Mouse (Mus musculus): ENCODE results near the gene Kirrel3. TPM values are rescaled to one million over a fixed set of nuclear protein-coding genes. Genes with fewer than 3 reads are reported as not detected.

The Kirrel3 gene
- polyA plus RNA-seq (2015; fragmentation: Nextera tagmentation; extraction: Ambion mirVana), result 47.2 and 48.9 TPM in 2 replicates

GRCm38 (mm10) chr9:34485759-34486431, at the start of gene Kirrel3:
Gene Kirrel3, plus strand, starts transcription at chr9:34485894.
- 1% methylated on average over 26 of the region's 35 CpGs for WGBS
- Histone ChIP-seq H3K9me3 (ENCODE audit: control insufficient read depth, low read length) (no peaks in the 10 kb centered on the region), H3K27ac (ENCODE audit: low read depth, low read length) (peak within 1 kb of the TSS; percentile 76), H3K36me3 (ENCODE audit: control insufficient read depth, insufficient read depth, low read length) (no peaks in the 10 kb centered on the region), H3K4me2 (ENCODE audit: low read length) (peak within 1 kb of the TSS; percentile 82), H3K4me1 (ENCODE audit: control insufficient read depth, insufficient read depth, low read depth, low read length) (peaks cover 12% of the 10 kb centered on the region), H3K9ac (ENCODE audit: low read depth, low read length) (peak within 1 kb of the TSS; percentile 83), H3K27me3 (replicated peaks; ENCODE audit: control insufficient read depth, insufficient read depth, low read length) (no peaks in the 10 kb centered on the region), H3K4me3 (ENCODE audit: low read length) (peak within 1 kb of the TSS; percentile 62)
- peak; percentile 78 for ATAC-seq

- no peak overlapping the region for H3K9ac ChIP-seq (ENCODE audit: low read depth, low read length)
- H3K9me3 ChIP-seq (ENCODE audit: control insufficient read depth, low read length), result no peaks in the 10 kb centered on the region
- WGBS, result 71% methylated on average over 4 of the region's 4 CpGs
- no peak overlapping the region for H3K27ac ChIP-seq (ENCODE audit: low read depth, low read length)
- H3K4me1 ChIP-seq (ENCODE audit: control insufficient read depth, insufficient read depth, low read depth, low read length), result no peaks in the 10 kb centered on the region
- no peak overlapping the region for H3K4me3 ChIP-seq (ENCODE audit: low read length)
- no peaks in the 10 kb centered on the region for H3K36me3 ChIP-seq (ENCODE audit: control insufficient read depth, insufficient read depth, low read length)
- ATAC-seq, result no peak
- H3K4me2 ChIP-seq (ENCODE audit: low read length), result no peak overlapping the region
- no peaks in the 10 kb centered on the region for H3K27me3 ChIP-seq (replicated peaks; ENCODE audit: control insufficient read depth, insufficient read depth, low read length)
Measured at GRCm38 (mm10) chr9:34440721-34441120, 45.0 kb upstream of the Kirrel3 start.

- Histone ChIP-seq H3K4me1 (ENCODE audit: control insufficient read depth, insufficient read depth, low read depth, low read length) (no peaks in the 10 kb centered on the region; the same call in 1 of the 2 replicates), H3K9ac (ENCODE audit: low read depth, low read length) (no peak overlapping the region), H3K27ac (ENCODE audit: low read depth, low read length) (no peak overlapping the region), H3K4me2 (ENCODE audit: low read length) (no peak overlapping the region), H3K9me3 (ENCODE audit: control insufficient read depth, low read length) (no peaks in the 10 kb centered on the region), H3K36me3 (ENCODE audit: control insufficient read depth, insufficient read depth, low read length) (no peaks in the 10 kb centered on the region), H3K27me3 (replicated peaks; ENCODE audit: control insufficient read depth, insufficient read depth, low read length) (no peaks in the 10 kb centered on the region), H3K4me3 (ENCODE audit: low read length) (no peak overlapping the region)
- ATAC-seq, result no peak
- WGBS, result 64% methylated on average over 4 of the region's 4 CpGs
Measured at GRCm38 (mm10) chr9:34443950-34444349, 41.7 kb upstream of the Kirrel3 start.

- Histone ChIP-seq H3K9me3 (ENCODE audit: control insufficient read depth, low read length) (no peaks in the 10 kb centered on the region), H3K27ac (ENCODE audit: low read depth, low read length) (no peak overlapping the region), H3K4me3 (ENCODE audit: low read length) (no peak overlapping the region), H3K36me3 (ENCODE audit: control insufficient read depth, insufficient read depth, low read length) (no peaks in the 10 kb centered on the region), H3K27me3 (replicated peaks; ENCODE audit: control insufficient read depth, insufficient read depth, low read length) (no peaks in the 10 kb centered on the region), H3K4me1 (ENCODE audit: control insufficient read depth, insufficient read depth, low read depth, low read length) (no peaks in the 10 kb centered on the region; the same call in 1 of the 2 replicates), H3K4me2 (ENCODE audit: low read length) (no peak overlapping the region), H3K9ac (ENCODE audit: low read depth, low read length) (no peak overlapping the region)
- ATAC-seq, result peak; percentile 56
- 55% methylated on average over 15 of the region's 15 CpGs for WGBS
Measured at GRCm38 (mm10) chr9:34446497-34447350, 39.0 kb upstream of the Kirrel3 start.

GRCm38 (mm10) chr9:34447736-34448135, 38.0 kb upstream of the Kirrel3 start:
- H3K9me3 ChIP-seq (ENCODE audit: control insufficient read depth, low read length), result no peaks in the 10 kb centered on the region
- no peak for ATAC-seq
- no peak overlapping the region for H3K27ac ChIP-seq (ENCODE audit: low read depth, low read length)
- H3K4me3 ChIP-seq (ENCODE audit: low read length), result no peak overlapping the region
- no peaks in the 10 kb centered on the region for H3K36me3 ChIP-seq (ENCODE audit: control insufficient read depth, insufficient read depth, low read length)
- H3K9ac ChIP-seq (ENCODE audit: low read depth, low read length), result no peak overlapping the region
- no peaks in the 10 kb centered on the region; the same call in 1 of the 2 replicates for H3K4me1 ChIP-seq (ENCODE audit: control insufficient read depth, insufficient read depth, low read depth, low read length)
- H3K27me3 ChIP-seq (replicated peaks; ENCODE audit: control insufficient read depth, insufficient read depth, low read length), result no peaks in the 10 kb centered on the region
- H3K4me2 ChIP-seq (ENCODE audit: low read length), result no peak overlapping the region
- WGBS, result 89% methylated on average over 2 of the region's 2 CpGs

- no peaks in the 10 kb centered on the region for H3K27me3 ChIP-seq (replicated peaks; ENCODE audit: control insufficient read depth, insufficient read depth, low read length)
- H3K27ac ChIP-seq (ENCODE audit: low read depth, low read length), result no peak overlapping the region
- H3K9ac ChIP-seq (ENCODE audit: low read depth, low read length), result no peak overlapping the region
- WGBS, result 72% methylated on average over 4 of the region's 4 CpGs
- no peak overlapping the region for H3K4me3 ChIP-seq (ENCODE audit: low read length)
- H3K9me3 ChIP-seq (ENCODE audit: control insufficient read depth, low read length), result no peaks in the 10 kb centered on the region
- no peaks in the 10 kb centered on the region for H3K36me3 ChIP-seq (ENCODE audit: control insufficient read depth, insufficient read depth, low read length)
- H3K4me2 ChIP-seq (ENCODE audit: low read length), result no peak overlapping the region
- no peaks in the 10 kb centered on the region; the same call in 1 of the 2 replicates for H3K4me1 ChIP-seq (ENCODE audit: control insufficient read depth, insufficient read depth, low read depth, low read length)
- ATAC-seq, result no peak
Measured at GRCm38 (mm10) chr9:34448467-34448866, 37.2 kb upstream of the Kirrel3 start.

- Histone ChIP-seq H3K4me3 (ENCODE audit: low read length) (no peak overlapping the region), H3K27ac (ENCODE audit: low read depth, low read length) (no peak overlapping the region), H3K4me1 (ENCODE audit: control insufficient read depth, insufficient read depth, low read depth, low read length) (no peaks in the 10 kb centered on the region), H3K27me3 (replicated peaks; ENCODE audit: control insufficient read depth, insufficient read depth, low read length) (no peaks in the 10 kb centered on the region), H3K9me3 (ENCODE audit: control insufficient read depth, low read length) (no peaks in the 10 kb centered on the region), H3K9ac (ENCODE audit: low read depth, low read length) (no peak overlapping the region), H3K4me2 (ENCODE audit: low read length) (no peak overlapping the region), H3K36me3 (ENCODE audit: control insufficient read depth, insufficient read depth, low read length) (no peaks in the 10 kb centered on the region)
- ATAC-seq, result peak; percentile 67
- WGBS, result 47% methylated on average over 5 of the region's 5 CpGs
Measured at GRCm38 (mm10) chr9:34458189-34458588, 27.5 kb upstream of the Kirrel3 start.

- no peaks in the 10 kb centered on the region for H3K36me3 ChIP-seq (ENCODE audit: control insufficient read depth, insufficient read depth, low read length)
- H3K4me1 ChIP-seq (ENCODE audit: control insufficient read depth, insufficient read depth, low read depth, low read length), result no peaks in the 10 kb centered on the region
- no peak overlapping the region for H3K27ac ChIP-seq (ENCODE audit: low read depth, low read length)
- no peak overlapping the region for H3K4me2 ChIP-seq (ENCODE audit: low read length)
- no peaks in the 10 kb centered on the region for H3K27me3 ChIP-seq (replicated peaks; ENCODE audit: control insufficient read depth, insufficient read depth, low read length)
- no peaks in the 10 kb centered on the region for H3K9me3 ChIP-seq (ENCODE audit: control insufficient read depth, low read length)
- ATAC-seq, result no peak
- H3K9ac ChIP-seq (ENCODE audit: low read depth, low read length), result no peak overlapping the region
- WGBS, result 81% methylated on average over 5 of the region's 5 CpGs
- H3K4me3 ChIP-seq (ENCODE audit: low read length), result no peak overlapping the region
Measured at GRCm38 (mm10) chr9:34459968-34460367, 25.7 kb upstream of the Kirrel3 start.

- Histone ChIP-seq H3K4me1 (ENCODE audit: control insufficient read depth, insufficient read depth, low read depth, low read length) (no peaks in the 10 kb centered on the region), H3K27ac (ENCODE audit: low read depth, low read length) (no peak overlapping the region), H3K9ac (ENCODE audit: low read depth, low read length) (no peak overlapping the region), H3K27me3 (replicated peaks; ENCODE audit: control insufficient read depth, insufficient read depth, low read length) (no peaks in the 10 kb centered on the region), H3K36me3 (ENCODE audit: control insufficient read depth, insufficient read depth, low read length) (no peaks in the 10 kb centered on the region), H3K9me3 (ENCODE audit: control insufficient read depth, low read length) (no peaks in the 10 kb centered on the region), H3K4me2 (ENCODE audit: low read length) (no peak overlapping the region), H3K4me3 (ENCODE audit: low read length) (no peak overlapping the region)
- ATAC-seq, result no peak
- 54% methylated on average over 2 of the region's 2 CpGs for WGBS
Measured at GRCm38 (mm10) chr9:34463666-34464065, 22.0 kb upstream of the Kirrel3 start.

All from hindbrain, embryonic 16.5 days (tissue).